Mouse (Mus musculus): ENCODE results near the gene Ifrd2.
A peak's percentile ranks its signal among the peaks of the same experiment; 100 is the strongest.

Ifrd2 gene

GRCm38 (mm10) chr9:107619546-107619879 is 32.1 kb downstream of the Ifrd2 start:
- DNase-seq (ENCODE audit: low read depth, low spot score): no peak

- no peak for DNase-seq (ENCODE audit: low read depth, low spot score)
Observed at GRCm38 (mm10) chr9:107620954-107621353, 33.5 kb downstream of the Ifrd2 start.

- DNase-seq (ENCODE audit: low read depth, low spot score): peak; percentile 78
Observed at GRCm38 (mm10) chr9:107624539-107624938, 37.1 kb downstream of the Ifrd2 start.

DNA sequence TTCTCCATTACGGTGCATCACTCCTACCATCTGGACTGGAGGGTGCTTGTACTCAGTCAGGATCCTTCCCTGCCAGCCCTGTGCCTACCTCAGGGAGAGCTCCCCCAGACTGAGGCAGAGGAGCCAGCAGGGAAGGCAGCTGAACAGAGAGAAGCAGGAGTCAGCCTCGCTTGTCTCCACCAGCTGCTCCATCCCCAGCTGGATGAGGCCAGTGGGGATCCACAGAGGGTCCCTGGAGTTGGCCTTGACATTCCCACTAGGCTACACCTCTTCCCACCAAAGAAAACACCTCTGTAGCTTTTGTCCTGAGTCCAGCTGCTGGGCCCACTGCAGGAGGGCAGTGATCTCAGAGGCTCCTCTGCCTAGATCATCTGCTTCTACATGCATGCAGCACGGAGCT is 37.5 kb downstream of the Ifrd2 start:
- no peak for DNase-seq (ENCODE audit: low read depth, low spot score)

GRCm38 (mm10) chr9:107625351-107626128 is 38.1 kb downstream of the Ifrd2 start:
- no peak for DNase-seq (ENCODE audit: low read depth, low spot score)

DNA sequence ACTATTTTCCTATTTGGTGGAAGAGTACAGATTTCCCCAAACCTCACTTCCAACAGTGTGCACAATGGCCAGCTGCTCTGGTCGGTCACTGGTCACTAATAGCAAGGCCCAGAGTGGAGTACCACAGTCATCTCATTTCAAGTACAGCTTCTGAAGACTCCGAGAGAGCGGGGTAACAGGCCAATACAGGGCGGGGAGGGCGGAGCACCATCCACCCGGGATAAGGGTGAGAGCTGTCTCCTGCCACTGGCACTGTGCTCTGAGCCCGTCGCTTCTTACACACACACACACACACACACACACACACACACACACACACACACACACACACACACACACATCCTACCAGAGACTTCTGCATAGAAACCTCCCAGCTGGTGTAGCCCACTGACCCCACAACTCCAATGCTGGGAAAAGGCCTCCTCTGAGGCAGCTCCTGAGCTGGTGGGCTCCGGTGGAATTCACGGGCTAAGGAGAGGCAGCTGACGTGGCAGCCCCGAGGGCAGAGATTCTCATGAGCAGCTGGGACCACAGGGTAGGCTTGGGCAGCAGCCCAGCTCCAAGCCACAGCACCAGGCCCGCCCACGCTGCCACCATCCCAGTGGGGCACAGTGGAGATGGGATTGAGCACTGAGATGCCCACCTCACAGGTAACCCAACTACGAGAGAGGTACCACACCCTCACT is 38.9 kb downstream of the Ifrd2 start:
- DNase-seq (ENCODE audit: low read depth, low spot score): no peak

DNA sequence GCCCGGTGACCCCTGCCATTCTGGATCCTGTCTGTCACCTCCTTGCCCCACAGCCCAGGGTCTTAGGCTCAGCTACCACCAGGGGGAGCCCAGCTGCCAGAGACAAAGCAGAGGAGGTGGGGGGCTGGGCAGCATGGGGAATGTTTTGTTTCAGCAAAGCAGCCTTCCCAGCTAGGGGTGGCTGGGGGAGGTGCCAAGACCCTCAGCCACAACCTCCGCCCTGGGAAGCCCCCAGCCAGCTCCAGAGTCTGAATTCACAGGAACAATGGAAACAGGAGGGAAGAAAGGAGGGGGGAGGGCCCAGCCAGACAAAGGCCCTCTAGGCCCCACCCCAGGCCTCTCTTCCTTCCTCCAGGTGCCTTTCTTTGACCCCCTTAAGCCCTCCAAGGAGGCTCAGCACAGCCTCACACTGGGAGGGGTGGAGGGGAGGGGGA is 39.4 kb downstream of the Ifrd2 start:
- DNase-seq (ENCODE audit: low read depth, low spot score): peak; percentile 90

GRCm38 (mm10) chr9:107627387-107628255 is 40.2 kb downstream of the Ifrd2 start:
- no peak for DNase-seq (ENCODE audit: low read depth, low spot score)

GRCm38 (mm10) chr9:107628721-107629410 is 41.4 kb downstream of the Ifrd2 start:
- no peak for DNase-seq (ENCODE audit: low read depth, low spot score)

GRCm38 (mm10) chr9:107629411-107629730 is 41.9 kb downstream of the Ifrd2 start:
- DNase-seq (ENCODE audit: low read depth, low spot score): peak; percentile 50

- DNase-seq (ENCODE audit: low read depth, low spot score): peak; percentile 67
Observed at GRCm38 (mm10) chr9:107629901-107630425, 42.5 kb downstream of the Ifrd2 start.

GRCm38 (mm10) chr9:107630576-107630975 is 43.1 kb downstream of the Ifrd2 start:
- no peak for DNase-seq (ENCODE audit: low read depth, low spot score)

- DNase-seq (ENCODE audit: low read depth, low spot score): no peak
Observed at GRCm38 (mm10) chr9:107631311-107631826, 43.9 kb downstream of the Ifrd2 start.

DNA sequence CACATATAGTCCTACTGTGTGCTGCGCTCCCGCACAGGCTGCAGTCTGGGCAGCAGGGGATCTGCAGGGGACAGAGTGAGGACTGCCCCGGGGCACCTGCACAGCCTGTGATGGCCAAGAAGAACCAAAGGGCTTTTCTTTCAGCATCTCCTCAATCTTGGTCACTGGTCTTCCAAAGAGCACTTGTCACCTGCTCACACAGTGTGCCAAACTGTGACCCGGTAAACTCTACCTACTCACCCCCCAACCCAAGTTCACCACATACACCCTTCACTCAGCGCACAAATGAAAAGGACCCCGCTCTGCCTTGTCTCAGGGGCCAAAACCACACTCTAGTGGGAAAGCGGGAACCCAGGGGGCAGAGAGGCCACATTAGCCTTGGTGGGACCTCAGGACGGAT is 44.4 kb downstream of the Ifrd2 start:
- DNase-seq (ENCODE audit: low read depth, low spot score): no peak

- DNase-seq (ENCODE audit: low read depth, low spot score): no peak
Observed at GRCm38 (mm10) chr9:107632478-107632877, 45.0 kb downstream of the Ifrd2 start.

GRCm38 (mm10) chr9:107633091-107633660 is 45.7 kb downstream of the Ifrd2 start:
- peak; percentile 93 for DNase-seq (ENCODE audit: low read depth, low spot score)

DNA sequence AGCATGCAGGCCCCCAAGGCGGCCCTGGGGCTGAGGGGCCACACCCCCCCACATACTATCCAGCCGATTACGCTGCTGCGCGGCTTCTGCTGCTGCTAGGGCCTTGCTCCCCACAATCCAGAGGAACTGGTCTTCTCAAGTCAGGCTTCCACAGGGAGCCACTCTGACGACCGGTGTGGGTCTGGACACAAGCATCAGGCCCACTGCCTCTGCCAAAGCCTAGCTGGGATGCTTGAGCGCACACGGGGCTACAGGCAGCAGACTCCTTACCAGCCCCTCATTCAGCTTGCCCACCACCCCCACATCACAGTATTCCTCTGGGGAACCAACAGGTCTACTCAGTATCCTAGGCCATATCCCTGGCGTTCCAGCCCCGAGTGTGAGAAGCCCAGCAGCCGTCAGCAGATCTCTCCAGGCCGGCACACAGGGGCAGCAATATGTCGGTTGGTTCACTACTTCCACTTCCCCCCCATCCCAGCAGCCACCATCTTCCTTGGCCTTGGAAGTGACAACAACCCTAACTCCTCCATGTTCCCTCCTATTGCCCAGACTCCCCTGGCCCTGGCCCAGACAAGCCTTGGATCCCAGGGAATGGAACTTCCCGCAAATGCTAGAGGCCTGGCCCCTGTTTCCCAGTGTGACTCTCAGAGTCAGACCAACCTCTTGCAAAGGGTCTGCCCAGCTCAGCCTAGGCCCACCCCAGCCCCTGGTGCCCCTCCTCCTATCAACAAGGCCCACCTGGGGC is 46.4 kb downstream of the Ifrd2 start:
- no peak for DNase-seq (ENCODE audit: low read depth, low spot score)

DNA sequence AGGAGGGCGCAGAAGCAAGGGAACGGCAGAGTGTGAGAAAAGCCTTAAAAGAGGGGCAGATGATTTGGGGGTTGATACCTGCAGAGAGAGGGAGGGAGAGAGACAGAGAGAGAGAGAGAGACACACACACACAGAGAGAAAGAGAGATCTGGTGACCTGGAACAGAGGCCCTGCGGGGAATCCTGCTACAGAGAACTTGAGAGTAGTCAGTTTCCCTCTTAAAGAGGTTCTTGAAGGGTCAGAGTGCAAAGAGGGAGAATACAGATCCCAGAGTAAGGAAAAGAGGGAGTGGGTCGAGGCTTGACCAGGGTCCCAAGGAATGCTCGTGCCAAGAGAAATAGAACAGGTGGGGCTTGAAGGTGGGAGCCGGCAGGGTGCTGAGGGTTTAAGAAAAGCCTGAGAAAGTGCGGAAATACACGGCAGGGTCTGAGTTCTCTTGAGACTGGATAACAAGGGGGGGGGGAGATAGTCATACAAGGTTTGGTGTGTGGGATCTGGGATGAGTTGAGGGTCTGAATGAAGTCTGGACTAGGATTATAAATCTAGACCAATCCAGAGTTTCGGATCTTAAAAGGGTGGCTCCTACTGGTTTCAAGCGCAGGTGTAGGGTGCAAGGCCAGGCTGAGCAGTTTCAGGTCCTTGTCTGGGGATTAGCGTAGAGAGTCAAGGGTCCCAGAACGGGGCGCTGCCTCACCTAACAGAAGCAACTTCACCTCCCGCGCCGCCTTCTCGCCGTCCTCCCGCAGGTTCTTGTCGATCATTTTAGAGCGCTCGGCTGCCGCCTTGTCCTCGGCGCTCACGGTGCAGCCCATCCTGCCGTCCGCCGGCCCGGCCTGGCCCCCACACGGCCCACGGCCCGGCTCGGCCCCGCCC is 47.2 kb downstream of the Ifrd2 start:
- DNase-seq (ENCODE audit: low read depth, low spot score): no peak
